Mouse (Mus musculus) thymus, adult 2 months (tissue): ENCODE data around the gene Dok4.

ENCODE experiments used
- CTCF ChIP-seq: fragments of 200-500 bp; IDR thresholded peaks from 2 replicates; pipeline ENCODE4 v1.5.1; 2012; ENCODE audit warnings: mild to moderate bottlenecking, control low read depth, low read length, moderate library complexity, borderline replicate concordance; ENCODE audit not compliant: control insufficient read depth, poor library complexity, insufficient read depth; ENCODE audit errors: extremely low read depth
- POLR2A ChIP-seq: fragments of 200-500 bp; IDR thresholded peaks from 2 replicates; pipeline ENCODE4 v1.6.1; 2012; ENCODE audit warnings: mild to moderate bottlenecking, low read length, control low read depth, moderate library complexity; ENCODE audit not compliant: control insufficient read depth, poor library complexity, insufficient read depth; ENCODE audit errors: extremely low read depth

DNA sequence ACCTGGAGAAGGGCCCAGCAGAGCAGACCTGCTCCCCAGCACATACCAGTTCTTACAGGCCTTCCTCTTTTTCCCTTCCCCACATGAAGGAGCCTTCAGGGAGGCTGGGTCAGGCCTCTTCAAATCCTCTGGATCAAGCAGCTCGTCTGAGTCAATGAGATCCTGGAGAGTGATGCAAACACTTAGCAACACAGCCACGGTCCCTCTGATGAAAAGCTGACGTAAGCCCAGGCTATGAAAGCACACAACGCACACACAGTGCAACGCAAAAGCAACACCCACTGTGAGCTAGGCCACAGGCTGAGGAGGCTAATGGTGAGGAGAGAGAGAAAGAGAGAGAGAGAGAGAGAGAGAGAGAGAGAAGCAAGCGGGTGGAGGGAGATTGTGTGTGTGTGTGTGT lies 51.0 kb downstream of the Dok4 start:
- no peak for TF ChIP-seq CTCF
- TF ChIP-seq POLR2A: no peak
